Mouse (Mus musculus) cerebellum, adult 2 months (tissue): ENCODE measurements around the gene Gm10401. TPM values are rescaled to one million over a fixed set of nuclear protein-coding genes. Genes with fewer than 3 reads are reported as not detected.

Experiments
- DNase-seq, 2 experiments: peaks; one replicate each; pipeline ENCODE4 v3.0.0; 2021
- H3K27ac ChIP-seq: fragments of 200-500 bp; 2 replicates; pipeline ENCODE4 v1.5.1; 2012; ENCODE audit warnings: low read length, control low read depth, inconsistent platforms; ENCODE audit not compliant: insufficient read depth
- H3K27me3 ChIP-seq: fragments of 200-500 bp; 2 replicates; pipeline ENCODE4 v1.6.1; 2012; ENCODE audit warnings: inconsistent platforms, mild to moderate bottlenecking, low read length, moderate library complexity; ENCODE audit not compliant: control insufficient read depth, insufficient read depth
- H3K4me1 ChIP-seq: fragments of 200-500 bp; 2 replicates; pipeline ENCODE4 v1.6.1; 2011; ENCODE audit warnings: low read length; ENCODE audit not compliant: control insufficient read depth, insufficient read depth
- H3K4me3 ChIP-seq: fragments of 200-500 bp; replicated peaks from 2 replicates; pipeline ENCODE3; 2011; ENCODE audit warnings: mild to moderate bottlenecking, low read depth, low read length, control low read depth; ENCODE audit not compliant: insufficient read depth
- CTCF ChIP-seq: fragments of 200-500 bp; IDR thresholded peaks from 2 replicates; pipeline ENCODE4 v1.5.1; 2011; ENCODE audit warnings: low read depth, mild to moderate bottlenecking, control low read depth, low read length, moderate library complexity, borderline replicate concordance; ENCODE audit not compliant: insufficient read depth
- POLR2A ChIP-seq: fragments of 200-500 bp; IDR thresholded peaks from 2 replicates; pipeline ENCODE4 v1.6.1; 2011; ENCODE audit warnings: low read length, control low read depth, borderline replicate concordance; ENCODE audit not compliant: insufficient read depth
- WGBS: fragments of 180-500 bp; shearing (Covaris S2); methylation state at CpG from one replicate; pipeline ENCODE4 v1.1.7; 2018; 5-methylcytosine and 5-hydroxymethylcytosine counted together
- polyA plus RNA-seq: library from polyadenylated mRNA; depleted of rRNA; stranded (reverse); fragments of >200 nt; gene quantifications from 2 replicates; pipeline ENCODE4 v1.2.3, GENCODE M21; 2012

The Gm10401 gene
- polyA plus RNA-seq, 1 experiment = not detected

DNA sequence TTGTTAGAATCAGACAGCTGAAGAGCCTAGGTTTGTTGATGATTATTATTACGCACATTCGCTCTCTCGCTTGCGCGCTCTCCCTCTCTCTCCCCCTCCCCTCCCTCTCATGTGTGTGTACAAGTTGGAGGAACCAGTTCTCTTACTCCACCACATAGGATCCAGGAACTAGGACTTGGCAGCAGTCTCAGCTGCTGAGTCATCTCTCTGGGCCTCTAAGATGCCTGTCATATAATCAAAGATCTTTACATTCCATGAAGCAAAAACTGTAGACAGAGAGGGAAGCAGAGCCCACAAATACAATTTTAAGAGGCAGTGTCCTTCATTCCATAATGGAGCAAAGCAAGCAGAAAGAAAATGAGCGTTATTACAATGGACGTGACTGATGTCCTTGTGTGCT is 26.0 kb downstream of the Gm10401 start:
- Histone ChIP-seq H3K27ac (no peak overlapping the region), H3K4me3 (no peak overlapping the region), H3K4me1 (peaks cover 6% of the 10 kb centered on the region), H3K27me3 (no peaks in the 10 kb centered on the region)
- WGBS = 85% methylated on average over 7 of the region's 7 CpGs
- DNase-seq = peak; percentile 34 to 59
- TF ChIP-seq CTCF (no peak), POLR2A (no peak)

DNA sequence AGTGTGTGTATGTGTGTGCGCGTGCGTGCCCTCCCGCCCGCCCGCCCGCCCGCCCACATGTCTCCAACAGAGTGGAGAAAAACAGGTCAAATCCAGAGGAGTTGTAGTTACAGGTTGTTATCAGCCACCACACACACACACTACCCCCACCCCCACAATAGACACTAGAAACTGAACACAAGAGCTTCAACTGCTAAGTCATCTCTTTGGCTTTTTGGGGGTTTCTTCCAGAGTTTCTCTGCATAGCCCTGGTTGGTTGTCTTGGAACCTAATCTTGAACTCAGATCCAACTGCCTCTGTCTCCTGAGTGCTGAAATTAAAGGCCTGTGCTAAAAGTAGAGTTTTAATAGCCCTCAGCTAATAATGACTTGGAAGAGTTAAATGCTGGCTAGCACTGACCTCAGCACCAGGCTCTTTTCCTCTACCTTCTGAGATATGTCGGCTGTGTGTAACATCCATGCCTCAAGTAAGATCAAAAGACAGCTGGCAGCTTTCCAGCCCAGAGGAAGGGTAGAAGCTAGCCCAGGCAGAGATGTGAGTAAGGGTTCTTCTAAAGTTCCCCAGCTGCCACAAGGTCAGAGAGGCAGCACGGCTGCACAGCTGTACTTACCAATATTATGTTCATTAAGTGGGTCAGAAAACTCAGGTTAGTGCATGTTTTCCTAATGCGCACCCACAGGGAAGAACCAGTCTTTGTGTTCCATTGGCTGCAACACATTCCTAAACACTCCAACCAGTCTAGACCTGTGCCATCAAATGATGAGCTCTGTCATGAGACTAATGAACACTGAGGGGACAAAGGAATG is 26.8 kb downstream of the Gm10401 start:
- H3K27me3 ChIP-seq = no peaks in the 10 kb centered on the region
- WGBS = 90% methylated on average over 11 of the region's 11 CpGs
- H3K4me3 ChIP-seq = no peak overlapping the region
- no peak overlapping the region for H3K27ac ChIP-seq
- TF ChIP-seq POLR2A = no peak
- DNase-seq = no peak
- H3K4me1 ChIP-seq = peaks cover 6% of the 10 kb centered on the region

DNA sequence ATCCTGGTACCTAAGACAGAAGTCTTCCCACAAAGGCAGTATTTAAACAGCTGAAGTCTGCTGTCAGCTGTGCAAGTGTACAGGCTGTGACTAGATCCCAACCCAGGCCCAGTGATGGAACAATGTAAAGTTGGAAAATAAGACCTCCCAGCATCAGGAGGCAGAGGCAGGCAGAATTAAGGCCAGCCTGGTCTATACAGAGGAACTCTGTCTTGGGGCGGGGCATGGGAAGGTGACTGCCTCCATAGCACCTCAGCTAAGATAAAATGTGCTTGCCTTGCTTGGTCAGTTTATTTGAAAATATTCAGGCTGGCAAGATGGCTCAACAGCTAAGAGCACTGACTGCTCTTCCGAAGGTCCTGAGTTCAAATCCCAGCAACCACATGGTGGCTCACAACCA is 27.6 kb downstream of the Gm10401 start:
- no peak for DNase-seq
- Histone ChIP-seq H3K27me3 (no peaks in the 10 kb centered on the region), H3K4me3 (no peak overlapping the region), H3K4me1 (peaks cover 10% of the 10 kb centered on the region), H3K27ac (no peak overlapping the region)
- 97% methylated on average over 2 of the region's 2 CpGs for WGBS
- no peak for TF ChIP-seq CTCF
- TF ChIP-seq POLR2A = no peak

DNA sequence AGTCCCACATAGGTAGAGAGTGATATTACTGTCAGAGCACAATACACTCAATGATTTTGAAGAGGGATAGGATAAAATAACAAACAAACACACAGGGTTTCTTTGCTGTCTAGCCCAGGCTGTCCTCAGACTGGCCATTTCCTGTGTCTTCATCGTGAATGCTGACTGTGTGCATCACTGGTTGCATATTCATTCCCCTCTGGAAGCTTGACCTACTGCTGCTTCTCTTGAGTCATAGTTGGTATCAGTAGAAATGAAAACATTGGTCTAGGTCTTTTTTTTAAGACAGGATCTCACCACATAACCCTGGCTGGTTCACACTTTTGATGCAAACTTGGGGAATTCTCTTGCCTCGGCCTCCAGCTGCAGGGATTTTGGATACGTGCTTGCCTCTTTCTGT is 28.5 kb downstream of the Gm10401 start:
- Histone ChIP-seq H3K4me1 (peaks cover 13% of the 10 kb centered on the region), H3K27me3 (no peaks in the 10 kb centered on the region), H3K27ac (no peak overlapping the region), H3K4me3 (no peak overlapping the region)
- TF ChIP-seq POLR2A = no peak
- no peak for TF ChIP-seq CTCF
- DNase-seq = no peak
- 82% methylated on average over 3 of the region's 3 CpGs for WGBS

DNA sequence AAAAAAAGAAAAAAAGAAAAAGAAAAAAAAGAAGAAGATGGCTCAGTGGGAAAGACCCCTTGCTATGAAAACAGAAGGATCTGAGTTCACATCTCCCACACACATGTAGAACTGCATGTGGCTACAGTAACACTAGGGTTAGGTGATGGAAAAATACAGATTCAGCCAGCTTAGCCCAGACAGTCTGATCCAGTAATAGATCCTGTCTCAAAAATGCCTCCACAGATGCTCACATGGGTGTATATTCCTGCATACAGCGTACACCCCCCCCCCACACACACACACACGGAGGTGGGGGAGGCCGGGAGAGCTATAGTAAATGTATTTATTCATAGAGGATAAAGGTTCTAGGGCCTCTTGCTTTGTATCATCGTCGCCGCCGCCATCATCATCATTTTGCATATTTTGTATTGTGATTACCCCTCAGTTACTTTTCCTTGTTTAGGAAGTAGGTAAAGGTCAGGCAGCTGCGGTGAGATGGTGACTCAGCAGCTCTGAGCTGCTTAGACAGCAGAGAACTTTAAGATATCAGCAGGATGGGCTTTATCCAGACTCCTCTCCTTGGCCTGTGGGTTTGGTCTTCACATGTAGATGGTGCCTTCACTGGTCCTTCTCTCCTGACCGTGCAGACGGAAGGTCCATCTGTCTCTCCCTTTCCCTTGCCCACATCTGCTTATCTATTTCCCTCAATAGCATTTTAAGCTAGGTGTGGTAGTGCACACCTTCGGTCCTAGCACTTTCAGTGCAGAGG is 29.2 kb downstream of the Gm10401 start:
- no peak for DNase-seq
- Histone ChIP-seq H3K27ac (no peak overlapping the region), H3K4me1 (peaks cover 13% of the 10 kb centered on the region), H3K27me3 (no peaks in the 10 kb centered on the region), H3K4me3 (no peak overlapping the region)
- 77% methylated on average over 11 of the region's 11 CpGs for WGBS
- TF ChIP-seq CTCF = no peak
- TF ChIP-seq POLR2A = no peak

DNA sequence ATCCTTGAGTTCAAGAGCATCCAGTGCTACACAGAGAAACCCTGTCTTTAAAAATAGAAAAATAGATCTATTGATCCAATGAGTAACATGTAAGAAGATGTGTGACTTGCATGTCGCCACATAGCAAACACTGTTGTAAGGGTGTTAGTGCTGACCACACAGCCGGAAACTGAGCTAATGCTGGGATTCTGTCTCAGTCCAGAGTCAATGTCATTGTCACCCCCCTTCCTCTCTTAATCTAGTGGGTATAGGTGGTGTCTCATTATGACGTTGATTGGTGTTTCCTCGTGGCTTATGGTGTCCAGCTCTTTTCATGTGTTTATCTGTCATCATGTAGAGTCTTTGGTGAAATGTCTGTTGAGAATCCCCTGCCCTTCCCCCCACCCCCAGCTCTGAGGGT is 31.9 kb downstream of the Gm10401 start:
- WGBS = 73% methylated on average over 4 of the region's 4 CpGs

DNA sequence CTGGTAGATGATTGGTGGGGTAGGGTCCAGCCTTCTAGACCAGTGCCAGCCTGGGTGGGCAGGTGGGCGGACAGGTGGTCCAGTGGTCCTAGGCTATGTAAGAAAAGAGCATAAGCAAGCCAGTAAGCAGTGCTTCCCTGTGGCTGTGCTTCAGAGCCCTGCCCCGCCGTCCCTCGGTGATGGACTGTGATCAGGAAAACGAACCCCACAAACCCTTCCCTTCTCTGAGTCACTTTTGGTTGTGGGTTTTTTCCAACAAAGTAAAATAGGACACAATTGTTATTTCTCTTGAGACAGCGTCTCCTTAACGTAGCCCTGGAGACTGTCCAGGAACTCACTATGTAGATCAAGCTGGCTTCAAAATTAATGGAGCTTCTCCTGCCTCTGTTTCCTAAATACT is 34.7 kb downstream of the Gm10401 start:
- no peak for TF ChIP-seq CTCF
- no peak for TF ChIP-seq POLR2A

More for the DNA sequence above, 31.9 kb downstream of the Gm10401 start:
- no peak for TF ChIP-seq CTCF
- no peak for TF ChIP-seq POLR2A
- DNase-seq = no peak
- peaks cover 14% of the 10 kb centered on the region for H3K4me1 ChIP-seq
- H3K4me3 ChIP-seq = no peak overlapping the region
- H3K27me3 ChIP-seq = no peaks in the 10 kb centered on the region
- no peak overlapping the region for H3K27ac ChIP-seq

DNA sequence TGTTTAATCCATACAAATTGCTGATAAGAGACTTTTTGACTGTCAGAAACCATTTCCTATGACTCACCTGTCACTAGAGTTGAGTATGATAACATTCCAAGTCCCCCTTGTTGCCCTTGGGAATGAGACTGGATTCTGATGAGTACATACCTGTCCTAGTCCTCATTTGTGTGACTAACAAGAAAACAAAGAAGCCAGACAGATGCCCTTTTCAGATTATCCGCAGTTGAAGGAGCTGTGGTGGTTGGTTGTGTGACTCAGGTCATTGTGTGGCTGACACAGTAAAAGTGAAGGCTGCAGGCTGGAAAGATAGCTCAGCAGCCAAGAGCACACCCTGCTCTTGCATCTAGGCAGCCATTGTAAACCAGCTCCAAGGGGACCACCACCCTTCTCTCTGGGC is 35.5 kb downstream of the Gm10401 start:
- Histone ChIP-seq H3K4me1 (peaks cover 11% of the 10 kb centered on the region), H3K27ac (no peak overlapping the region), H3K4me3 (no peak overlapping the region), H3K27me3 (no peaks in the 10 kb centered on the region)
- TF ChIP-seq POLR2A (no peak), CTCF (no peak)
- DNase-seq = no peak
- 69% methylated on average over 1 of the region's 1 CpGs for WGBS

More for the DNA sequence above, 34.7 kb downstream of the Gm10401 start:
- no peaks in the 10 kb centered on the region for H3K27me3 ChIP-seq
- DNase-seq = no peak
- no peak overlapping the region for H3K27ac ChIP-seq
- no peak overlapping the region for H3K4me3 ChIP-seq
- WGBS = 66% methylated on average over 7 of the region's 7 CpGs
- peaks cover 11% of the 10 kb centered on the region for H3K4me1 ChIP-seq
